Mouse (Mus musculus): Measurements from ENCODE around the gene Rbpj. TPM values are rescaled to one million over a fixed set of nuclear protein-coding genes. Genes with fewer than 3 reads are reported as not detected.

Gene Rbpj
- 63.0 and 69.1 TPM in 2 replicates for polyA plus RNA-seq (2014; fragmentation: Nextera tagmentation; extraction: Ambion mirVana)

DNA sequence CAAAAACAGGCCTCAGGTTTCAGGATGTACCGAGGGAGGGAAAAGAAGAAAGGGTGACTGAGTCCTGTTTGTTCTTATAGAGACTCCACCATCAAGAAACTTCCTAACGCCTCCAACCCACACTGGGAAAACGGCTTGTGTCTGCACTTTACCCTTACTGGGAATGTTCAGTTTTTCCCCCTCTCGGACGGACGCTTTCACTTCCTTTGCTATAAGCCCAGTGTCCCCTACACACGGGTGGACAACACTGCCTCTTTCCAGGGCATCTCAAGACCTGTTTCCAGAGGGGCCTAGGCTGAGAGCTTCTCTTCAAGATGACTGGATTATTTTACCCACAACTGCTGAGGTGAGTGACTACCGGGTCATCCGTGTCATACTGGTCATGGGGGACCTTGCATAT, at the start of gene Rbpj:
Rbpj (plus strand) TSS at position 270 of the 400 bp plus-strand sequence.
- no peak within 1 kb of the TSS for H3K4me2 ChIP-seq
- no peak within 1 kb of the TSS for H3K4me3 ChIP-seq (ENCODE audit: low read depth, low read length)
- ATAC-seq (ENCODE audit: low FRiP score) = no peak
- H3K4me1 ChIP-seq (ENCODE audit: control insufficient read depth, insufficient read depth, low read length) = no peaks in the 10 kb centered on the region
- no peak within 1 kb of the TSS for H3K9ac ChIP-seq (ENCODE audit: low read length)
- no peaks in the 10 kb centered on the region for H3K36me3 ChIP-seq (ENCODE audit: control insufficient read depth, insufficient read depth, low read length)
- DNase-seq (ENCODE audit: low spot score, missing footprints) = no peak
- WGBS = 86% methylated on average over 9 of the region's 9 CpGs
- H3K27ac ChIP-seq (ENCODE audit: low read depth, low read length) = no peak within 1 kb of the TSS
- H3K9me3 ChIP-seq (ENCODE audit: control insufficient read depth, low read length) = no peaks in the 10 kb centered on the region
- no peaks in the 10 kb centered on the region for H3K27me3 ChIP-seq (ENCODE audit: control insufficient read depth, insufficient read depth, low read length)

DNA sequence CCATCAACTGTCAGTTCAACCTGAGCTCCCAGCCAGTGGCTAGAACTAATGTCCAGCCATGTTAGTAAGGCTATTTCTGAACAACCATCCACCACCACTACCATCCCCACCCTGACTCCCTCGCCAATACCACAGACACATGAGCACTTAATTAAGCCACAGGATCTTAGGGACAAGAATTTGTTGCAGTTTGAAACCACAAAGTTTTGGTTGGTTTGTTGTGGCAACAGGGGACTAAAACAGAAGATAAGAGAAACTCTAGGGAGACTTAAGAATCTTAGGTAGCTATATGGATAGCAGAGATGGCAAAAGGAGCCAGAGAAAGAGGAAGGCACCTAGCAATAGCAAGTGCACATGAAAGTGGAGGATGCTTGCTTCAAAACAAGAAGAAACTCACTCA, 45.2 kb upstream of the Rbpj start:
- no peak for ATAC-seq (ENCODE audit: low FRiP score)

DNA sequence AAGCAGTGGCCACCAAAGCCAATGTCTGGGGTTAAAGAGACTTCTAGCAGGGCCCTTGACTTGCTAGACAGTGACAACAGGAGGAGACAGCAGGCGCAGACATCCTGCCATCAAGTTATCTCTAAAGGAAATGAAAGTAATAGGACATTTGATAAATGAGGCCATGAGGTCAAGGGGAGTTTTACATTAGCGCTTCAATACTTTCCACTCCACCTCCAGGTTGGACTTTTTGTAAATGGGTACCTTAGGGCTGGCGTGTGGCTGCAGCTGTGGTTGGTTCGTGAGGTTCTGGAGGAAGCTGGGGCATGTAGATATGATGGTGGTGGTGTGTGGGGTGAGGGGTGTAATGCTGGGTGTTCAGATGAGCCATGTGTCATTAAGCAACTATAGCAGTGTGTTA, 44.7 kb upstream of the Rbpj start:
- H3K27me3 ChIP-seq (ENCODE audit: control insufficient read depth, insufficient read depth, low read length) = no peaks in the 10 kb centered on the region
- ATAC-seq (ENCODE audit: low FRiP score) = no peak
- no peak overlapping the region for H3K4me2 ChIP-seq
- H3K4me1 ChIP-seq (ENCODE audit: control insufficient read depth, insufficient read depth, low read length) = no peaks in the 10 kb centered on the region
- H3K9ac ChIP-seq (ENCODE audit: low read length) = no peak overlapping the region
- H3K4me3 ChIP-seq (ENCODE audit: low read depth, low read length) = no peak overlapping the region
- 89% methylated on average over 4 of the region's 4 CpGs for WGBS
- no peak overlapping the region for H3K27ac ChIP-seq (ENCODE audit: low read depth, low read length)
- no peaks in the 10 kb centered on the region for H3K9me3 ChIP-seq (ENCODE audit: control insufficient read depth, low read length)
- H3K36me3 ChIP-seq (ENCODE audit: control insufficient read depth, insufficient read depth, low read length) = no peaks in the 10 kb centered on the region
- DNase-seq (ENCODE audit: low spot score, missing footprints) = no peak

More for the DNA sequence above, 45.2 kb upstream of the Rbpj start:
- Histone ChIP-seq H3K4me1 (ENCODE audit: control insufficient read depth, insufficient read depth, low read length) (no peaks in the 10 kb centered on the region), H3K4me2 (no peak overlapping the region), H3K9ac (ENCODE audit: low read length) (no peak overlapping the region), H3K27me3 (ENCODE audit: control insufficient read depth, insufficient read depth, low read length) (no peaks in the 10 kb centered on the region), H3K27ac (ENCODE audit: low read depth, low read length) (no peak overlapping the region), H3K4me3 (ENCODE audit: low read depth, low read length) (no peak overlapping the region), H3K36me3 (ENCODE audit: control insufficient read depth, insufficient read depth, low read length) (no peaks in the 10 kb centered on the region), H3K9me3 (ENCODE audit: control insufficient read depth, low read length) (no peaks in the 10 kb centered on the region)
- WGBS = 85% methylated on average over 1 of the region's 1 CpGs
- DNase-seq (ENCODE audit: low spot score, missing footprints) = no peak

GRCm38 (mm10) chr5:53427411-53427810, 38.5 kb upstream of the Rbpj start:
- Histone ChIP-seq H3K4me2 (no peak overlapping the region), H3K4me3 (ENCODE audit: low read depth, low read length) (no peak overlapping the region), H3K9me3 (ENCODE audit: control insufficient read depth, low read length) (no peaks in the 10 kb centered on the region), H3K36me3 (ENCODE audit: control insufficient read depth, insufficient read depth, low read length) (no peaks in the 10 kb centered on the region), H3K27ac (ENCODE audit: low read depth, low read length) (no peak overlapping the region), H3K27me3 (ENCODE audit: control insufficient read depth, insufficient read depth, low read length) (no peaks in the 10 kb centered on the region), H3K9ac (ENCODE audit: low read length) (no peak overlapping the region), H3K4me1 (ENCODE audit: control insufficient read depth, insufficient read depth, low read length) (no peaks in the 10 kb centered on the region)
- WGBS = 82% methylated on average over 4 of the region's 4 CpGs
- DNase-seq (ENCODE audit: low spot score, missing footprints) = no peak
- ATAC-seq (ENCODE audit: low FRiP score) = no peak

- H3K27ac ChIP-seq (ENCODE audit: low read depth, low read length) = no peak overlapping the region
- no peaks in the 10 kb centered on the region for H3K4me1 ChIP-seq (ENCODE audit: control insufficient read depth, insufficient read depth, low read length)
- no peaks in the 10 kb centered on the region for H3K36me3 ChIP-seq (ENCODE audit: control insufficient read depth, insufficient read depth, low read length)
- no peak overlapping the region for H3K9ac ChIP-seq (ENCODE audit: low read length)
- DNase-seq (ENCODE audit: low spot score, missing footprints) (no peak), ATAC-seq (ENCODE audit: low FRiP score) (no peak)
- H3K4me2 ChIP-seq = no peak overlapping the region
- 85% methylated on average over 10 of the region's 10 CpGs for WGBS
- no peak overlapping the region for H3K4me3 ChIP-seq (ENCODE audit: low read depth, low read length)
- H3K9me3 ChIP-seq (ENCODE audit: control insufficient read depth, low read length) = no peaks in the 10 kb centered on the region
- H3K27me3 ChIP-seq (ENCODE audit: control insufficient read depth, insufficient read depth, low read length) = no peaks in the 10 kb centered on the region
Measured at GRCm38 (mm10) chr5:53429683-53430477, 36.1 kb upstream of the Rbpj start.

DNA sequence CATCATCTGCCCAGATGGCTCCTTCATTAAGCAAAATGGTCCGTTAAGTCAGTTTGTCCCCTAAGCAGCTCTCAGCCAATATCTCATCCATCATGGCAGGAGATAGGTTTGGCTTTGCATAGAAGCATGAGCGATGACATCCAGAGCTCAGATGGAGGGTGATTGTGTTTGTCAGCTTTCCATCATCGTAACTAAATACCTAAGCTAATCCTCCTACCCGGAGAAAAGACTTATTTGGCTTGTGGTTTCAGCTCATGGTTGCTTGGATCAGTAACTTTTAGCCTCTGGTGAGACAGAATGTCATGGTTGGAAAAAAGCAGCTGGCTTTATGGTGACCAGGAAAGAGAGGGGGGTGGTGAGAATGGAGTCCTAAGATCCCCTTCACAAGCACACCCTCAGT, 33.5 kb upstream of the Rbpj start:
- Histone ChIP-seq H3K27ac (ENCODE audit: low read depth, low read length) (no peak overlapping the region), H3K4me1 (ENCODE audit: control insufficient read depth, insufficient read depth, low read length) (no peaks in the 10 kb centered on the region), H3K9me3 (ENCODE audit: control insufficient read depth, low read length) (no peaks in the 10 kb centered on the region), H3K36me3 (ENCODE audit: control insufficient read depth, insufficient read depth, low read length) (no peaks in the 10 kb centered on the region), H3K4me3 (ENCODE audit: low read depth, low read length) (no peak overlapping the region), H3K4me2 (no peak overlapping the region), H3K27me3 (ENCODE audit: control insufficient read depth, insufficient read depth, low read length) (no peaks in the 10 kb centered on the region), H3K9ac (ENCODE audit: low read length) (no peak overlapping the region)
- no peak for DNase-seq (ENCODE audit: low spot score, missing footprints)
- no peak for ATAC-seq (ENCODE audit: low FRiP score)
- 90% methylated on average over 4 of the region's 4 CpGs for WGBS

DNA sequence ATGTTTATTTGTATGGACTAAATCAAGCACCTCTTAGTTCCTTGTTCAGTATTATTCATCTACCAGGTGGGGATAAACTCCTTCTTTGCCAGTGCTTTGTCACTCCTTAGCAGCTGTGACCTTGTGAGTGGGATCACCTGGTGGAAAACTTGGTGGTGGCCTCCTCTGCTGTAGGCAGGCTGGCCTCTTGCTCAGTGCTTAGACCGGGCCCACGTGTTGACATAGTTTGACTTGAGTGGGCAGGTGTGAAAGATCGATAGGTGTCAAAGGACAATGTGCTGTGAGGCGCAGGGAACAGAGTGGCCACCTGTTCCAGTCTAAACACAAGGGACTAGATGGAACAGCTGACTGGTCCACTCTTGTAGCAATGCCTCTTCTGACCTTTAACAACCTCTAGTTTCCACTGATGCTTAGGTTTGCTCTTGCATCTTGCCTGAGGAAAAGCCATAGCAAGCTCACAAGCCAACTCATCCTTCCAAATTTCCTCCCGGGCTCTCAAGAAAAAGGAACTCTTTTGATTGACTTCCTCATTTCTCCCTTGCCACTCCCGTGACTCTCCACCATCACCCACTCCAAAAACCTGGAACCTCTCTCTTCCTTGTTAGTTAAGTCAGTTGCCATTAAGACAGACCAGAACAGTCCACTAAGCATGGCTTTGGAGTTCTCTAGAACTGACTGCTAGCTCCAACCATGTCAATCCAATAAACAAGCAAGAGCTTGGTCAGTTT, 28.9 kb upstream of the Rbpj start:
- no peaks in the 10 kb centered on the region for H3K27me3 ChIP-seq (ENCODE audit: control insufficient read depth, insufficient read depth, low read length)
- DNase-seq (ENCODE audit: low spot score, missing footprints) = no peak
- H3K27ac ChIP-seq (ENCODE audit: low read depth, low read length) = no peak overlapping the region
- no peaks in the 10 kb centered on the region for H3K9me3 ChIP-seq (ENCODE audit: control insufficient read depth, low read length)
- no peak overlapping the region for H3K4me2 ChIP-seq
- no peak for ATAC-seq (ENCODE audit: low FRiP score)
- H3K4me3 ChIP-seq (ENCODE audit: low read depth, low read length) = no peak overlapping the region
- WGBS = 95% methylated on average over 6 of the region's 6 CpGs
- H3K36me3 ChIP-seq (ENCODE audit: control insufficient read depth, insufficient read depth, low read length) = no peaks in the 10 kb centered on the region
- H3K4me1 ChIP-seq (ENCODE audit: control insufficient read depth, insufficient read depth, low read length) = no peaks in the 10 kb centered on the region
- no peak overlapping the region for H3K9ac ChIP-seq (ENCODE audit: low read length)

DNA sequence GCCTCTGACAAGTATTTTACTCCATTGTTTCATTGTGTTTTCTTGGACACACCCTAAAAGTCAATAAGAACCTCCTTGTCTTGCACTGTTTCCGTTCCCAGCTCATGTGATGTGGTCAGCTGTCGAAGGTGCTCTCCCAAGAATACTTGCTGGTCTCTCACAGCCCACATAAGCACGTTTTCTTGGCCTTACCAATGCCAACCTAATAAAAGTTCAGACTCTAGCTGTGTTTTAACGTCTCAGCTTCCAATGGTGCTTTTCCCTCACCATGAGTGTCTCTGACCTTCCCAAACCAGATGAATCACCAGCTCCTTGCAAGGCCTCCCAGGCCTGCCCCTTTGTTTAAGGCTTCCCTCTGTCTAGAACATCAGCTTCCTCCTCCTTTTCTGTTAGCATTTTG, 28.2 kb upstream of the Rbpj start:
- Histone ChIP-seq H3K4me3 (ENCODE audit: low read depth, low read length) (no peak overlapping the region), H3K27ac (ENCODE audit: low read depth, low read length) (no peak overlapping the region), H3K27me3 (ENCODE audit: control insufficient read depth, insufficient read depth, low read length) (no peaks in the 10 kb centered on the region), H3K4me1 (ENCODE audit: control insufficient read depth, insufficient read depth, low read length) (no peaks in the 10 kb centered on the region), H3K9ac (ENCODE audit: low read length) (no peak overlapping the region), H3K9me3 (ENCODE audit: control insufficient read depth, low read length) (no peaks in the 10 kb centered on the region), H3K36me3 (ENCODE audit: control insufficient read depth, insufficient read depth, low read length) (no peaks in the 10 kb centered on the region), H3K4me2 (no peak overlapping the region)
- WGBS = 81% methylated on average over 4 of the region's 4 CpGs
- DNase-seq (ENCODE audit: low spot score, missing footprints) (no peak), ATAC-seq (ENCODE audit: low FRiP score) (no peak)

GRCm38 (mm10) chr5:53438268-53438667, 27.7 kb upstream of the Rbpj start:
- no peaks in the 10 kb centered on the region for H3K4me1 ChIP-seq (ENCODE audit: control insufficient read depth, insufficient read depth, low read length)
- no peaks in the 10 kb centered on the region for H3K27me3 ChIP-seq (ENCODE audit: control insufficient read depth, insufficient read depth, low read length)
- H3K4me2 ChIP-seq = no peak overlapping the region
- DNase-seq (ENCODE audit: low spot score, missing footprints) (no peak), ATAC-seq (ENCODE audit: low FRiP score) (no peak)
- no peaks in the 10 kb centered on the region for H3K36me3 ChIP-seq (ENCODE audit: control insufficient read depth, insufficient read depth, low read length)
- H3K4me3 ChIP-seq (ENCODE audit: low read depth, low read length) = no peak overlapping the region
- H3K27ac ChIP-seq (ENCODE audit: low read depth, low read length) = no peak overlapping the region
- H3K9me3 ChIP-seq (ENCODE audit: control insufficient read depth, low read length) = no peaks in the 10 kb centered on the region
- H3K9ac ChIP-seq (ENCODE audit: low read length) = no peak overlapping the region
- WGBS = 88% methylated on average over 3 of the region's 3 CpGs

Measured in midbrain, embryonic 11.5 days (tissue).